Mouse (Mus musculus): ENCODE results near the gene Ephb1.

DNA sequence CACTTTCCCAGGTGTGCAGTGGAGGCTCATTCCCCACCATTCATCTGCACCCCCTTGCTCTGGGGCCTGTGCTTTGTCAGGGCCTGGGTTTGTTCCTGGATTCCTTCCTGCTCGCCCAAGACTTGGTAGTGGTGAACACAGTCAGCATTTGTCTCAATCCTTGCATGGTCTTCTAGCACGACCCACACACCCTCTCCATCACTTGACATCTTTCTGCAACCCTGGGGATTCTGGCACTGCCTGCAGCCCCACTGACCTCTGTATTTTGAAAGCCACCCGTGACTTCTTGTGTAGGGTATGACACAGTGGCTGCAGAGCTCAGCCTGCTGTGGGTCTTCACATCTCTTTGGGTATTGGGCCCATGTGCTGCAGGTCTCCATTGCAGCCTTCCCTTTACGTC lies 435.7 kb downstream of the Ephb1 start:
- TF ChIP-seq NELFE (IDR thresholded peaks at IDR 0.05; ENCODE audit: low read depth, low read length) = no peak
- TF ChIP-seq TBP (IDR thresholded peaks at IDR 0.05; ENCODE audit: low read depth, low read length) = no peak
- TF ChIP-seq TAL1 (IDR thresholded peaks at IDR 0.05; ENCODE audit: low read length) = no peak
- TF ChIP-seq CTCF (IDR thresholded peaks at IDR 0.05 in 2 of 3, conservative IDR thresholded peaks at IDR 0.05 in 1 of 3; ENCODE audit: control insufficient read depth in 1 of 3, insufficient read depth in 1 of 3, low read depth in 2 of 3, low read length in 3 of 3, poor library complexity in 1 of 3, severe bottlenecking in 1 of 3) = no peak
- no peak for TF ChIP-seq ZC3H11A (IDR thresholded peaks at IDR 0.05; ENCODE audit: low read depth, low read length)
- no peak for TF ChIP-seq ZNF384 (IDR thresholded peaks at IDR 0.05; ENCODE audit: low read depth, low read length)
- TF ChIP-seq EP300 (IDR thresholded peaks at IDR 0.05; ENCODE audit: low read depth in 1 of 2, low read length in 2 of 2) = no peak
- TF ChIP-seq MXI1 (IDR thresholded peaks at IDR 0.05; ENCODE audit: low read depth, low read length) = no peak
- no peak for TF ChIP-seq USF1 (IDR thresholded peaks at IDR 0.05; ENCODE audit: low read depth, low read length)
